Mouse (Mus musculus) heart, postnatal 0 days (tissue): ENCODE results near the gene Pofut2. TPM values are rescaled to one million over a fixed set of nuclear protein-coding genes. Genes with fewer than 3 reads are reported as not detected.

Experiments
- ATAC-seq: fragments of 200-750 bp; cut with Nextera tagmentation; 2 replicates; pipeline ENCODE4 v1.8.0; 2017; ENCODE audit warnings: low read depth, moderate number of reproducible peaks, moderate library complexity; ENCODE audit not compliant: insufficient read depth
- DNase-seq: peaks from one replicate; pipeline ENCODE4 v3.0.0-alpha.2; 2016; ENCODE audit warnings: low spot score
- H3K27ac ChIP-seq: fragments of 300-500 bp; sonication (generic); 2 replicates; pipeline ENCODE4 v1.5.1; 2014; ENCODE audit warnings: low read depth, mild to moderate bottlenecking
- H3K27me3 ChIP-seq: fragments of 300-500 bp; sonication (generic); 2 replicates; pipeline ENCODE4 v1.6.1; 2014; ENCODE audit warnings: low read length, mixed read lengths; ENCODE audit not compliant: control insufficient read depth, insufficient read depth
- H3K36me3 ChIP-seq: fragments of 300-500 bp; sonication (generic); replicated peaks from 2 replicates; pipeline ENCODE4 v1.6.1; 2014; ENCODE audit warnings: low read length, mixed read lengths; ENCODE audit not compliant: control insufficient read depth, insufficient read depth
- H3K4me1 ChIP-seq: fragments of 300-500 bp; sonication (generic); 2 replicates; pipeline ENCODE4 v1.6.1; 2014; ENCODE audit warnings: antibody characterized with exemption; ENCODE audit not compliant: control insufficient read depth, insufficient read depth
- H3K4me2 ChIP-seq: fragments of 300-500 bp; sonication (generic); 2 replicates; pipeline ENCODE4 v1.6.1; 2014; ENCODE audit warnings: low read depth, mild to moderate bottlenecking, low read length, moderate library complexity
- H3K4me3 ChIP-seq: fragments of 300-500 bp; sonication (generic); 2 replicates; pipeline ENCODE4 v1.5.1; 2014; ENCODE audit warnings: low read depth, low read length
- H3K9ac ChIP-seq: fragments of 300-500 bp; sonication (generic); replicated peaks from 2 replicates; pipeline ENCODE4 v1.6.1; 2014; ENCODE audit warnings: low read depth, low read length, mixed read lengths
- H3K9me3 ChIP-seq: fragments of 300-500 bp; sonication (generic); replicated peaks from 2 replicates; pipeline ENCODE4 v1.6.1; 2016; ENCODE audit warnings: low read length; ENCODE audit not compliant: control insufficient read depth
- CTCF ChIP-seq: IDR thresholded peaks from 2 replicates; pipeline ENCODE4 v1.5.1; 2016; ENCODE audit warnings: antibody characterized with exemption, control low read depth, low read depth
- EP300 ChIP-seq: IDR thresholded peaks from 2 replicates; pipeline ENCODE4 v1.6.1; 2016; ENCODE audit warnings: antibody characterized with exemption, low read depth
- WGBS: fragments of 180-500 bp; shearing (Covaris S2); extraction: QIAGEN DNeasy Blood & Tissue Kit; methylation state at CpG from one replicate; pipeline ENCODE4 v1.1.7; 2014; 5-methylcytosine and 5-hydroxymethylcytosine counted together
- polyA plus RNA-seq: library from polyadenylated mRNA; unstranded; fragments of >200 nt; fragmentation: Nextera tagmentation; extraction: Ambion mirVana; gene quantifications from 2 replicates; pipeline ENCODE4 v1.2.1, GENCODE M21; 2015
- total RNA-seq: library from RNA; depleted of rRNA; stranded (reverse); fragments of >200 nt; gene quantifications from 2 replicates; pipeline ENCODE4 v1.2.3, GENCODE M21; 2014; ENCODE audit warnings: low replicate concordance

The Pofut2 gene
- total and polyA plus RNA-seq, 2 experiments from 2014 or later, result 71.1 to 78.8 TPM

DNA sequence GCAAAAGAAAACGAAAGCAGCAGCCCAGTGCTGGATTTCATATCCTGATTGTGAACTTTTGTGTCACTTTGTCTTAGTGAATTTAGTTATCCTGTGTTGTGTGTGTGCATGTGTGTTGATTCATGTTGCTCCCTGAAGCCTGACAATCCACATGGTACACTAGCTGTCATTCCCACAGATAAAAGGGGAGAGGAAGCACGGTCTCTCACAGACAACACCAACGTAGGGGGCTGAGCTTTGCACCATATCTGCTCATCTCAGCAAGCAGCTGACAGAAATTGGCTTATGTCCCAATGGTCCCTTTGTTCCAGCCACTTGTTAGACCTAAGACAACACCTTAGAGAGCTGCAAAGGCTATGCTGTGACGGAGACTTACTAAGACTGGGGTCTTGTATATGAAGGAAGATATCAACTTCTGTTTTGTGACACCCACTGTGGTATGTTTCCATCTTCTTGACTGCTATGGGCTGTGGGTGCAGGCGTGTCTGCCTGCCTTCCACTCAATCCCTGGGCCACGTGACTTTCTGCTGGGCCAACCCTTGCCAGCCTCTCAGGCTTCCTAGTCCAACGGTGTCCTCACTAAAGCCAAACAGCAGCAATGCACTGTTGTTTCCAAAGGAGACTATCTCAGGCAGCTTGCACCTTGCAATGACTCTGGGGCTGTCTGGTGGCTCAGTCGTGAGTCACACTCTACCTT is 41.4 kb downstream of the Pofut2 start:
- no peaks in the 10 kb centered on the region for H3K9me3 ChIP-seq
- TF ChIP-seq CTCF, result no peak
- TF ChIP-seq EP300, result no peak
- ATAC-seq (no peak), DNase-seq (no peak)
- WGBS, result 68% methylated on average over 8 of the region's 8 CpGs
- H3K4me2 ChIP-seq, result no peak overlapping the region
- H3K27me3 ChIP-seq, result no peaks in the 10 kb centered on the region
- H3K9ac ChIP-seq, result no peak overlapping the region
- no peak overlapping the region for H3K4me3 ChIP-seq
- H3K36me3 ChIP-seq, result peaks cover 33% of the 10 kb centered on the region
- H3K4me1 ChIP-seq, result no peaks in the 10 kb centered on the region
- no peak overlapping the region for H3K27ac ChIP-seq

DNA sequence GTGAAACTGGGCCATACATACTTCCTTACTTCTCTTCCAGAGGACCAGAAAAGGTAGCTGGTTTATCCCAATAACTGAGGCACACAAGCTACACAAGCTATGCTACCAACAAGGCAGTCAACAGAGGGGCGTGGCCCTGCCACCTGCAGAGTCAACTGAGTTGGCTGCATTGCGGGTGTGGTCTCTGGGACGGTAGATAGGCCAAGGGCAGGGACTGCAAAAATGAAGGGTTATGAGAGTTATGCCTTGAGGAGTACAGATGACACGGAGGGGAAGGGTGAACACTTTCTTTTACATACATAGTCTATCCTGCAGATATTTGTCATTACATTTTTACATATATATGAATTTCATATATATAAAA is 41.9 kb downstream of the Pofut2 start:
- no peak for TF ChIP-seq CTCF
- no peak for TF ChIP-seq EP300
- no peaks in the 10 kb centered on the region for H3K9me3 ChIP-seq

DNA sequence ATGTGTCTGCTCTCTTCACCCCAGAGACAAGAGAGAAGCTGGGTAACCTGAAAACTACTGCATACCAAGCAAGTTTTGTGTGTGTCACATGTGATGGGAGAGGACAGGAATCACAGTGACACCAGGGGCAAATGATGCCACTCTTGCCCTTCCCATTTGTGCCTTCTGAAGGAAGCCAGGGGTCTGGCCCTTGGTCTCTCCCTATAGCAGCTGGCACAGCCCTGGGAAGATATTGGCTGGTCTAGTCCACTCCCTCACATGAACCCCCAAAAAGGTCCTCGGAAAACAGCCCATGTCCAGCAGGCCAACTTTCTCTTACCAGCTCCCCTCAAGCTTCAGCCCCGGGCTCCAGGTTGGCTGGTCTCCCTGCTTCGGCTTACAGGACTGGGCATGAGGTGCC is 45.3 kb downstream of the Pofut2 start:
- Histone ChIP-seq H3K9me3 (no peaks in the 10 kb centered on the region), H3K4me2 (no peak overlapping the region), H3K27ac (no peak overlapping the region), H3K27me3 (no peaks in the 10 kb centered on the region), H3K36me3 (peaks cover 24% of the 10 kb centered on the region), H3K9ac (no peak overlapping the region), H3K4me1 (no peaks in the 10 kb centered on the region), H3K4me3 (no peak overlapping the region)
- TF ChIP-seq CTCF, result no peak
- no peak for TF ChIP-seq EP300
- ATAC-seq (no peak), DNase-seq (no peak)
- WGBS, result 87% methylated on average over 3 of the region's 3 CpGs

More for the DNA sequence above, 41.9 kb downstream of the Pofut2 start:
- ATAC-seq (no peak), DNase-seq (no peak)
- H3K4me3 ChIP-seq, result no peak overlapping the region
- WGBS, result 91% methylated on average over 4 of the region's 4 CpGs
- no peak overlapping the region for H3K27ac ChIP-seq
- no peak overlapping the region for H3K4me2 ChIP-seq
- H3K36me3 ChIP-seq, result peaks cover 31% of the 10 kb centered on the region
- H3K4me1 ChIP-seq, result no peaks in the 10 kb centered on the region
- no peaks in the 10 kb centered on the region for H3K27me3 ChIP-seq
- no peak overlapping the region for H3K9ac ChIP-seq

DNA sequence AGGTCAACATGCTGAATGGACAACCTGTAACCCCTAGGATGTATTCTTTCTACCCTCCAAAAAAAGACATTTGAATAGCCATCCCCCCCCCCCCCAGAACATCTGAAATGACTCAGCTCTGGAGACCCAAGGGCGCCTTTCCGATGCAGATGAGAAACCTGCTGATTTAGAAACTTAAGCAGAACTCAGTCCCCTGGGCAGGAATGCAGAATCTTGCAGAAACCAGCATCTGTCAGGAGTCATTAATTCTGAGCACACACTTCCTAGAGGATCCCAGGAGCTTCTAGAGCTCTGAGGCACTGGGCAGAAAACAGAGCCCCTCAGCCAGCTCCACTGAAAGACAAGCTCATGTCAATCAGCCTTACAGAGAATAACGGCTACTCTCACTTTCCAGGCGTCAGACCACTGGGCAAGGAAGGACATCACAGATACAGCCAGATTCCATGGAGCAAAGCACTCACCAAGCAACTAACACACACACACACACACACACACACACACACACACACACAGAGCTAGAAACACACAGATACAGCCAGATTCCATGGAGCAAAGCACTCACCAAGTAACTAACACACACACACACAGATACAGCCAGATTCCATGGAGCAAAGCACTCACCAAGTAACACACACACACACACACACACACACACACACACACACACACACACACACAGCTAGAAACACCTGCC is 46.0 kb downstream of the Pofut2 start:
- Histone ChIP-seq H3K27ac (no peak overlapping the region), H3K4me1 (no peaks in the 10 kb centered on the region), H3K4me3 (no peak overlapping the region), H3K4me2 (no peak overlapping the region), H3K27me3 (no peaks in the 10 kb centered on the region), H3K9me3 (no peaks in the 10 kb centered on the region), H3K9ac (no peak overlapping the region), H3K36me3 (peaks cover 25% of the 10 kb centered on the region)
- ATAC-seq, result no peak
- 64% methylated on average over 4 of the region's 4 CpGs for WGBS
- no peak for DNase-seq
- TF ChIP-seq EP300, result no peak
- no peak for TF ChIP-seq CTCF

DNA sequence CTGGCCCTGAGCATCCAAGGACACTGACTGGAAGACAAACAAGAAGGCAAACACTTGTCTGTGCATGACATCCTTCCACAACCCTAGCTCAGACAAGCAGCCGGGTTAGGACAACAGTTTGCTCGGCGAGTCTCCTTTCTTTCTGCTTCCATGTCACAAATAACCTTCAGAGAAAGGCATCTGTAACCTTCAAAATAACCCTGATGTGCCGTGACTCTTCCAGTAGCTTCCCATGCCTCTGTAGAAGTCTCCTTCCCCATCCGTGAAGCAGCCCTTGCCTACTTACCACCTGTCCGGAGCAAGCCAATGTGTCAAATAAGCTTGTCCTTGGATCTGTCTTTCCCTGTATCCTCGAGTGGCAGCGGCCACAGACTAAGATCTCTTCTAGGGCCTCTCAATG is 46.7 kb downstream of the Pofut2 start:
- Histone ChIP-seq H3K36me3 (peaks cover 24% of the 10 kb centered on the region), H3K27me3 (no peaks in the 10 kb centered on the region), H3K4me3 (no peak overlapping the region), H3K9ac (no peak overlapping the region), H3K4me1 (no peaks in the 10 kb centered on the region), H3K4me2 (no peak overlapping the region), H3K27ac (no peak overlapping the region), H3K9me3 (no peaks in the 10 kb centered on the region)
- DNase-seq, result no peak
- ATAC-seq, result no peak
- TF ChIP-seq EP300 (no peak), CTCF (no peak)
- WGBS, result 71% methylated on average over 8 of the region's 8 CpGs
